Mouse (Mus musculus): ENCODE results near the gene Tnk2. TPM values are rescaled to one million over a fixed set of nuclear protein-coding genes. Genes with fewer than 3 reads are reported as not detected.

Gene Tnk2
- polyA plus RNA-seq (2015; fragmentation: Nextera tagmentation; extraction: Ambion mirVana) = 17.1 and 21.0 TPM in 2 replicates

DNA sequence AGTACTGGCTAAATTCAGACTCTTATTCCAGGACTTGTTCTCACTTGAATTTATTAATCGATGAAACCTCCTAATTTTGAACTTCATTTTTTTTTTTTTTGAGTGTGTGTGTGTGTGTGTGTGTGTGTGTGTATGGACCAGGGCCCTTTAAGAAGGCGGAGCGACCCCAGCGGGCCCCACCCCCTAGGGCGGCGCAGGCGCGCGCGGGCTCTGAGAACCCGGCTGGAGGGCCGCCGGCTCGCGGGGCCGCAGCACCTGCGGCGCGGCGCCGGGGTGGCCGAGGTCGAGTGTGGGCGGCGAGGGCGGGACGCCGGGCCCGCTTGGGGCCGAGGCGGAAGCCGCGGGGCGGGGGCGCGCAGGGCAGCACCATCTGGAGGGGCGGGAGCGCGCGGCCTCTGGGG is at the start of gene Tnk2:
Gene Tnk2 (plus strand): TSS at position 214 of the 401 bp plus-strand sequence.
- no peak for TF ChIP-seq EP300 (optimal IDR thresholded peaks at IDR 0.05)
- TF ChIP-seq CTCF (IDR thresholded peaks at IDR 0.05; ENCODE audit: low read depth) = no peak
- ATAC-seq (ENCODE audit: low FRiP score, low TSS enrichment) = peak; percentile 84
- H3K9ac ChIP-seq (ENCODE audit: low read length) = peak within 1 kb of the TSS; percentile 91
- peak within 1 kb of the TSS; percentile 92 for H3K4me3 ChIP-seq (ENCODE audit: low read depth, low read length)
- under 1% methylated on average over 22 of the region's 40 CpGs for WGBS
- peak; percentile 92 for DNase-seq (ENCODE audit: low spot score)
- peak within 1 kb of the TSS; percentile 91 for H3K4me2 ChIP-seq (replicated peaks; ENCODE audit: low read depth)
- no peaks in the 10 kb centered on the region for H3K27me3 ChIP-seq (ENCODE audit: control insufficient read depth, insufficient read depth, low read length)
- no peaks in the 10 kb centered on the region for H3K36me3 ChIP-seq (ENCODE audit: control insufficient read depth, insufficient read depth, low read length)
- H3K4me1 ChIP-seq (replicated peaks; ENCODE audit: control insufficient read depth, insufficient read depth) = peaks cover 11% of the 10 kb centered on the region; the same call in 1 of the 2 replicates
- no peaks in the 10 kb centered on the region for H3K9me3 ChIP-seq (ENCODE audit: control insufficient read depth, low read length)
- peak within 1 kb of the TSS; percentile 91 for H3K27ac ChIP-seq (replicated peaks)

DNA sequence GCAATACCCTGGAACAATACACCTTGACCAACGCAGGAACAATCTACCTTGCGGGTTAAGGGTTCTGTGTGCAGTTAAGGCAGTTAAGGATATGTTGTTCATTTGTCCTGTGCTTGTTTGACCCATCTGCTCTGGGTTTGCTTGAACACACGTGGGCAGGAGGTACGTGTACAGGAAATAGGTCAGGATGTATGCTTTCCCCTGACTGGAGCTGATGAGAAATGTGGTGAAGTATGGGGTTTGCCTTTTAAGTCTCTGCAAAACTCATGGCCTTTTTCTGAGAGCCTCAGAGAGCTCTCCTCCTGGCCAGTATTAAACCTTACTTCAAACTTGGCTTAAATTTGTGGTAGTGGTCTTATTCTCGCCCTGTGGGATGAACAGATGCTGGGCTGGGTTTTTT is 49.8 kb upstream of the Tnk2 start:
- WGBS = 76% methylated on average over 5 of the region's 5 CpGs
- Histone ChIP-seq H3K9ac (ENCODE audit: low read length) (no peak overlapping the region), H3K4me3 (ENCODE audit: low read depth, low read length) (no peak overlapping the region), H3K9me3 (ENCODE audit: control insufficient read depth, low read length) (no peaks in the 10 kb centered on the region), H3K4me2 (replicated peaks; ENCODE audit: low read depth) (no peak overlapping the region), H3K27me3 (ENCODE audit: control insufficient read depth, insufficient read depth, low read length) (no peaks in the 10 kb centered on the region), H3K36me3 (ENCODE audit: control insufficient read depth, insufficient read depth, low read length) (no peaks in the 10 kb centered on the region), H3K4me1 (replicated peaks; ENCODE audit: control insufficient read depth, insufficient read depth) (no peaks in the 10 kb centered on the region), H3K27ac (replicated peaks) (no peak overlapping the region)
- TF ChIP-seq CTCF (IDR thresholded peaks at IDR 0.05; ENCODE audit: low read depth) = no peak
- ATAC-seq (ENCODE audit: low FRiP score, low TSS enrichment) (no peak), DNase-seq (ENCODE audit: low spot score) (no peak)

DNA sequence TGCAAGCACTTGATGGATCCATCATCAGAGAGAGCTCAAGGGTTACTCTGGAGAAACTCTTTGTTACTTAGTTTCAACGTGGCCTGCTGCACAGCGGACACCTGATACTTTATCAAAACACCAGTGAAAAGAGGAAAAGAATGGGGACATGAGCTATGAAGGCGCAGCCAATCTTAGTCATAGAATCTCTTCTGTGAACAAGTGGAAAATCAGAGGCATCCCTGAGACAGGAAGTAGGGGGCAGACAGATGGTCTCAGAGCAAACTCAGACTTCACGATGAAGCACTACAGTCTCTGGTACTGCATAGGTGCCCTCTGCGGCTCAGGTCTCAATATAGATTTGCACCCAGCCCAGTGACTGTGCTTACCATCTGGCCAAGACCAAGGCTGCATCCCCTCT is 49.0 kb upstream of the Tnk2 start:
- DNase-seq (ENCODE audit: low spot score) (no peak), ATAC-seq (ENCODE audit: low FRiP score, low TSS enrichment) (no peak)
- Histone ChIP-seq H3K27me3 (ENCODE audit: control insufficient read depth, insufficient read depth, low read length) (no peaks in the 10 kb centered on the region), H3K4me1 (replicated peaks; ENCODE audit: control insufficient read depth, insufficient read depth) (no peaks in the 10 kb centered on the region), H3K9ac (ENCODE audit: low read length) (no peak overlapping the region), H3K4me2 (replicated peaks; ENCODE audit: low read depth) (no peak overlapping the region), H3K9me3 (ENCODE audit: control insufficient read depth, low read length) (no peaks in the 10 kb centered on the region), H3K36me3 (ENCODE audit: control insufficient read depth, insufficient read depth, low read length) (no peaks in the 10 kb centered on the region), H3K27ac (replicated peaks) (no peak overlapping the region), H3K4me3 (ENCODE audit: low read depth, low read length) (no peak overlapping the region)
- TF ChIP-seq EP300 (optimal IDR thresholded peaks at IDR 0.05) (no peak), CTCF (IDR thresholded peaks at IDR 0.05; ENCODE audit: low read depth) (no peak)
- 71% methylated on average over 5 of the region's 5 CpGs for WGBS

GRCm38 (mm10) chr16:32595142-32595855 is 48.4 kb upstream of the Tnk2 start:
- ATAC-seq (ENCODE audit: low FRiP score, low TSS enrichment) (no peak), DNase-seq (ENCODE audit: low spot score) (no peak)
- no peaks in the 10 kb centered on the region for H3K27me3 ChIP-seq (ENCODE audit: control insufficient read depth, insufficient read depth, low read length)
- H3K4me1 ChIP-seq (replicated peaks; ENCODE audit: control insufficient read depth, insufficient read depth) = no peaks in the 10 kb centered on the region
- H3K27ac ChIP-seq (replicated peaks) = no peak overlapping the region
- H3K9me3 ChIP-seq (ENCODE audit: control insufficient read depth, low read length) = no peaks in the 10 kb centered on the region
- H3K36me3 ChIP-seq (ENCODE audit: control insufficient read depth, insufficient read depth, low read length) = no peaks in the 10 kb centered on the region
- H3K9ac ChIP-seq (ENCODE audit: low read length) = no peak overlapping the region
- WGBS = 78% methylated on average over 10 of the region's 10 CpGs
- no peak overlapping the region for H3K4me2 ChIP-seq (replicated peaks; ENCODE audit: low read depth)
- H3K4me3 ChIP-seq (ENCODE audit: low read depth, low read length) = no peak overlapping the region
- TF ChIP-seq EP300 (optimal IDR thresholded peaks at IDR 0.05) (no peak), CTCF (IDR thresholded peaks at IDR 0.05; ENCODE audit: low read depth) (no peak)

GRCm38 (mm10) chr16:32597909-32598381 is 45.7 kb upstream of the Tnk2 start:
- Histone ChIP-seq H3K27ac (replicated peaks) (no peak overlapping the region), H3K9ac (ENCODE audit: low read length) (no peak overlapping the region), H3K4me1 (replicated peaks; ENCODE audit: control insufficient read depth, insufficient read depth) (no peaks in the 10 kb centered on the region), H3K9me3 (ENCODE audit: control insufficient read depth, low read length) (no peaks in the 10 kb centered on the region), H3K27me3 (ENCODE audit: control insufficient read depth, insufficient read depth, low read length) (no peaks in the 10 kb centered on the region), H3K4me2 (replicated peaks; ENCODE audit: low read depth) (no peak overlapping the region), H3K4me3 (ENCODE audit: low read depth, low read length) (no peak overlapping the region), H3K36me3 (ENCODE audit: control insufficient read depth, insufficient read depth, low read length) (no peaks in the 10 kb centered on the region)
- 26% methylated on average over 4 of the region's 4 CpGs for WGBS
- DNase-seq (ENCODE audit: low spot score) = no peak
- TF ChIP-seq CTCF (IDR thresholded peaks at IDR 0.05; ENCODE audit: low read depth) (no peak), EP300 (optimal IDR thresholded peaks at IDR 0.05) (no peak)
- no peak for ATAC-seq (ENCODE audit: low FRiP score, low TSS enrichment)

- WGBS = 91% methylated on average over 1 of the region's 1 CpGs
- ATAC-seq (ENCODE audit: low FRiP score, low TSS enrichment) = no peak
- Histone ChIP-seq H3K27ac (replicated peaks) (no peak overlapping the region), H3K9me3 (ENCODE audit: control insufficient read depth, low read length) (no peaks in the 10 kb centered on the region), H3K9ac (ENCODE audit: low read length) (no peak overlapping the region), H3K27me3 (ENCODE audit: control insufficient read depth, insufficient read depth, low read length) (no peaks in the 10 kb centered on the region), H3K4me1 (replicated peaks; ENCODE audit: control insufficient read depth, insufficient read depth) (no peaks in the 10 kb centered on the region), H3K4me3 (ENCODE audit: low read depth, low read length) (no peak overlapping the region), H3K36me3 (ENCODE audit: control insufficient read depth, insufficient read depth, low read length) (no peaks in the 10 kb centered on the region), H3K4me2 (replicated peaks; ENCODE audit: low read depth) (no peak overlapping the region)
- TF ChIP-seq CTCF (IDR thresholded peaks at IDR 0.05; ENCODE audit: low read depth) (no peak), EP300 (optimal IDR thresholded peaks at IDR 0.05) (no peak)
- no peak for DNase-seq (ENCODE audit: low spot score)
Observed at GRCm38 (mm10) chr16:32599151-32599550, 44.5 kb upstream of the Tnk2 start.

Data from stomach, postnatal 0 days (tissue).